Mouse (Mus musculus) lung, embryonic 14.5 days (tissue): Measurements from ENCODE around the gene Pxylp1. TPM values are rescaled to one million over a fixed set of nuclear protein-coding genes. Genes with fewer than 3 reads are reported as not detected.

Experiments used
- ATAC-seq: fragments of 200-750 bp; cut with Nextera tagmentation; 2 replicates; pipeline ENCODE4 v1.8.0; 2017; ENCODE audit warnings: mild to moderate bottlenecking, moderate TSS enrichment, moderate library complexity; ENCODE audit not compliant: insufficient read depth
- DNase-seq: peaks from one replicate; pipeline ENCODE4 v3.0.0-alpha.2; 2015
- H3K27ac ChIP-seq: fragments of 300-500 bp; sonication (generic); 2 replicates; pipeline ENCODE4 v1.5.1; 2014; ENCODE audit warnings: low read depth, mild to moderate bottlenecking, moderate library complexity
- H3K27me3 ChIP-seq: fragments of 300-500 bp; sonication (generic); 2 replicates; pipeline ENCODE4 v1.6.1; 2014; ENCODE audit warnings: low read length, control low read depth; ENCODE audit not compliant: insufficient read depth
- H3K36me3 ChIP-seq: fragments of 300-500 bp; sonication (generic); 2 replicates; pipeline ENCODE4 v1.6.1; 2014; ENCODE audit warnings: control low read depth; ENCODE audit not compliant: insufficient read depth
- H3K4me1 ChIP-seq: fragments of 300-500 bp; sonication (generic); 2 replicates; pipeline ENCODE4 v1.6.1; 2014; ENCODE audit warnings: antibody characterized with exemption, control low read depth; ENCODE audit not compliant: insufficient read depth
- H3K4me2 ChIP-seq: fragments of 300-500 bp; sonication (generic); 2 replicates; pipeline ENCODE4 v1.6.1; 2014; ENCODE audit warnings: mild to moderate bottlenecking
- H3K4me3 ChIP-seq: fragments of 300-500 bp; sonication (generic); 2 replicates; pipeline ENCODE4 v1.5.1; 2014; ENCODE audit warnings: low read depth, low read length
- H3K9ac ChIP-seq: fragments of 300-500 bp; sonication (generic); 2 replicates; pipeline ENCODE4 v1.6.1; 2014
- H3K9me3 ChIP-seq: fragments of 300-500 bp; sonication (generic); 2 replicates; pipeline ENCODE4 v1.6.1; 2016; ENCODE audit warnings: low read depth, low read length, control low read depth
- CTCF ChIP-seq: IDR thresholded peaks from 2 replicates; pipeline ENCODE4 v1.5.1; 2016; ENCODE audit warnings: antibody characterized with exemption, low read depth
- WGBS: fragments of 180-500 bp; shearing (Covaris S2); extraction: QIAGEN DNeasy Blood & Tissue Kit; methylation state at CpG from one replicate; pipeline ENCODE4 v1.1.7; 2014; 5-methylcytosine and 5-hydroxymethylcytosine counted together
- polyA plus RNA-seq: library from polyadenylated mRNA; unstranded; fragments of >200 nt; fragmentation: Nextera tagmentation; extraction: Ambion mirVana; gene quantifications from 2 replicates; pipeline ENCODE4 v1.2.1, GENCODE M21; 2014

Gene Pxylp1
- polyA plus RNA-seq, 1 experiment from 2014 or later = 17.4 TPM

DNA sequence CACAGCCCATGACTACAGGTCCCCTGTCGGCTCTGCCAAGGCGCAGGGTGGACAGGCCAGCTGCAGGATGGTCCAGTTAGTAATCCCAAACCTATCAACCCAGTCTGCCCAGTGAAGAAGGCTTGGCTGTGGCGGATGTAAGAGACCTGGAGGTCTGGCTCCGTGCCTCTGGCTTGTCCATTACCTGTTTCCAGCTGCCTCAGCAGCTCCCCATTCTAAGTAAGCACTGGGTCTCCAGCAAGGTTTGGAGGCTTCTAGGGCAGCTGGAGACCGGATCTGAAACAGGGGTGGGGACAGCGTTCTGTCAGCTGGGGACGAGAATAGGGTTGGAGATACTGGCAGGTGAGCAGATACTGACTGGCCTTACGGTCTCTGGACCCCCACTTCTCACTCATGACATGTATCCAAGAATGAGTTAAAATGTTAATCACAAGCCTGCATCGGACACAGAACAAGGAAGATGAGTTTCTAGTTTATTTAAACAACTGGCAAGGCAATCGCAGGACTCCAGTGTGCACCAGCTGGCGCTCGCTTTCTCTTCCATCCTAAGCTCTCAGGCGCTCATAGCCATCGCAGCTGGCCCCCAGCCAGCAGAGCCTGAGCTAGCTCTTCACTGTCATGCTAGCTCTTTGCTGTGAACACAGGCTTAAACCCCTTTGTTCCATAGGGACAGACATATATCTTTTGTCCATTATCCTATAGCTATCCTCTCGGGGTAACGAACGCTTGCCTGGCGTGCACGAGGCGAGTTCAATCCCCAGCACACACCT is 9.8 kb downstream of the Pxylp1 start:
- H3K4me3 ChIP-seq = no peak overlapping the region
- no peak overlapping the region for H3K27ac ChIP-seq
- DNase-seq (peak; percentile 76), ATAC-seq (peak; percentile 41; the same call in 1 of the 2 replicates)
- 67% methylated on average over 20 of the region's 20 CpGs for WGBS
- no peak for TF ChIP-seq CTCF
- no peak overlapping the region for H3K9ac ChIP-seq
- H3K4me2 ChIP-seq = no peak overlapping the region
- no peaks in the 10 kb centered on the region for H3K9me3 ChIP-seq
- peaks cover 3% of the 10 kb centered on the region for H3K27me3 ChIP-seq
- no peaks in the 10 kb centered on the region for H3K36me3 ChIP-seq
- H3K4me1 ChIP-seq = peaks cover 4% of the 10 kb centered on the region; the same call in 1 of the 2 replicates

DNA sequence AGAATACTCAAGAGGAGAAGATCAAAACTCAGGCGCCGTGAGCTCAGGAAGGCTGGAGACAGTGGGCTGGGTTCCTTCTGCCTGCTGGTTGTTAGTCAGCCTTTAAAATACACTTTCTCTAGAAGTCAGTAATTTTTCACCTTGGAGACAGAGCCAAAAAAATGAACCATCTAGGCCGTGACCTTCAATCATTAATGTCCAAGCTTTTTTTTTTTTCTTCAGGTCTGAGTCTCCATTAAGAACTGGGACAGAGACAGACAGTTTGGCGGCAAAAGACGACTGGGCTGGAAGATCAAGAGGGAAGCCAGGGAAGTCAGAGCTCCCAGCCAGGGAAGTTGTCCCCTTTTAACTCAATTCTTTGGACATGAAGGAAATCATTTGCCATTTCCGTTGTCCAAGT is 10.6 kb downstream of the Pxylp1 start:
- peaks cover 4% of the 10 kb centered on the region; the same call in 1 of the 2 replicates for H3K4me1 ChIP-seq
- no peak overlapping the region for H3K4me2 ChIP-seq
- H3K27me3 ChIP-seq = no peaks in the 10 kb centered on the region
- TF ChIP-seq CTCF = no peak
- H3K27ac ChIP-seq = no peak overlapping the region
- no peak overlapping the region for H3K4me3 ChIP-seq
- no peaks in the 10 kb centered on the region for H3K36me3 ChIP-seq
- ATAC-seq = no peak
- no peak for DNase-seq
- H3K9ac ChIP-seq = no peak overlapping the region
- WGBS = 47% methylated on average over 6 of the region's 6 CpGs
- no peaks in the 10 kb centered on the region for H3K9me3 ChIP-seq

DNA sequence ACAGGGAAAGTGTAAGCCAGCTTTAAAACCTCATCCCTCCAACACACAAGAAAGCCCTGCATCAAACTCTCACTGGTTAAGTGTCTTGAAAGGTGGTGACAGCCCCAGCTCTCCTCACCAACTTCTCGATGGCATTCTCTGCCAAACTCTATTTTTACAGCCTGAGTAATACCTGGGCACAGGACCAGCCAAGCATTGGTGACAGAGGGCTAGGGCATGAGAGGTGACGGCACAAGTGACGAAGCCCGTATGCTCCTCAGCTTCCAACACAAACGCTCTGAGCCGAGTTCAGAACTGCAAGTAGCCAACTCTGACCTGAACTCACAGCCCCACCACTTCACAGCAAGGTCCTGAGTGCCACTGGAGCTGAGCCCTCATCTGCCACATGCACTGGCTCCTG is 13.4 kb downstream of the Pxylp1 start:
- Histone ChIP-seq H3K36me3 (no peaks in the 10 kb centered on the region), H3K9me3 (no peaks in the 10 kb centered on the region), H3K27me3 (no peaks in the 10 kb centered on the region), H3K4me1 (peaks cover 9% of the 10 kb centered on the region; the same call in 1 of the 2 replicates), H3K9ac (no peak overlapping the region), H3K27ac (no peak overlapping the region), H3K4me2 (no peak overlapping the region), H3K4me3 (no peak overlapping the region)
- 66% methylated on average over 6 of the region's 6 CpGs for WGBS
- TF ChIP-seq CTCF = no peak
- DNase-seq (no peak), ATAC-seq (no peak)

DNA sequence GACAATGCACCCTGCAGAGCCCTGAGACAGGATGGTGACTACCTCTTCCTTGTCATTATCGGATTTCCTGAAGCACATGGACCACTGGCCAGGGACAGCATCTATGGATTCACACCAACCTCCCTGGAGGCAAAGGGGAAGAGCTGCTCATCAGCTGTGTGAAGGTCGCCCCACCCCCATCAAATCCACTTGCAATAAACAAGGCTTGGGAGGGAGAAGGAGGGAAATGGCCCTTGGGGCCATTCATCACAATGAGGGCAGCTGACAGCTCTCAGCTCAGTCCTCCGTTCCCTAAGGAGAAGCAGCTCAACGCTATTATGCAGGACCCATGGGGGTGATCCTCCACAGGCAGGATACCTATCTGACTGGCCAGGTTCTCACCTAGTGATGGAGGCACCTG is 14.0 kb downstream of the Pxylp1 start:
- H3K27ac ChIP-seq = no peak overlapping the region
- ATAC-seq = no peak
- no peaks in the 10 kb centered on the region for H3K9me3 ChIP-seq
- H3K27me3 ChIP-seq = no peaks in the 10 kb centered on the region
- 39% methylated on average over 4 of the region's 4 CpGs for WGBS
- DNase-seq = no peak
- H3K4me2 ChIP-seq = no peak overlapping the region
- no peak overlapping the region for H3K4me3 ChIP-seq
- peaks cover 9% of the 10 kb centered on the region; the same call in 1 of the 2 replicates for H3K4me1 ChIP-seq
- no peak for TF ChIP-seq CTCF
- H3K36me3 ChIP-seq = no peaks in the 10 kb centered on the region
- H3K9ac ChIP-seq = no peak overlapping the region

DNA sequence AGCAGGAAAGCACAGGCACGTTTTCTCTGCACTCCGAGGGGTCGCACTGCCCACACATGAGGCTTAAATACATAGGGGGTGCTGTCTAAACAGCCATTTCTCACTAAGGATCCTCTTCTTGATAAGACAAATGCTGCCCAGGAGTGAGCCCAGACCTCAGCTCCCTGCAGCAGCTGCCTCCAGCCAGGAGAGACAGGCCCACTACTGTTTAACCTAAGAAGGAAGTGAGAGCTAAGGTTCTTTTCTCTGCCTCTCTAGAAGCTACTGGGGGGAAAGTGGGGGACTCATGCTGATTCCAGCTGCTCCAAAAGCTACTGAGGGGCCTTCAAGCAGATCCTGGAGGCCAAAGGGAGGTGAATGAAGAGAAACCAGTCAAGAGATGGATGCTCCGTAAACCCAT is 16.8 kb downstream of the Pxylp1 start:
- ATAC-seq (no peak), DNase-seq (no peak)
- peaks cover 5% of the 10 kb centered on the region; the same call in 1 of the 2 replicates for H3K4me1 ChIP-seq
- H3K27me3 ChIP-seq = no peaks in the 10 kb centered on the region
- no peaks in the 10 kb centered on the region for H3K36me3 ChIP-seq
- WGBS = 31% methylated on average over 4 of the region's 4 CpGs
- H3K4me2 ChIP-seq = no peak overlapping the region
- H3K9me3 ChIP-seq = peaks cover 2% of the 10 kb centered on the region; the same call in 1 of the 2 replicates
- no peak overlapping the region for H3K9ac ChIP-seq
- TF ChIP-seq CTCF = no peak
- no peak overlapping the region for H3K4me3 ChIP-seq
- H3K27ac ChIP-seq = no peak overlapping the region

DNA sequence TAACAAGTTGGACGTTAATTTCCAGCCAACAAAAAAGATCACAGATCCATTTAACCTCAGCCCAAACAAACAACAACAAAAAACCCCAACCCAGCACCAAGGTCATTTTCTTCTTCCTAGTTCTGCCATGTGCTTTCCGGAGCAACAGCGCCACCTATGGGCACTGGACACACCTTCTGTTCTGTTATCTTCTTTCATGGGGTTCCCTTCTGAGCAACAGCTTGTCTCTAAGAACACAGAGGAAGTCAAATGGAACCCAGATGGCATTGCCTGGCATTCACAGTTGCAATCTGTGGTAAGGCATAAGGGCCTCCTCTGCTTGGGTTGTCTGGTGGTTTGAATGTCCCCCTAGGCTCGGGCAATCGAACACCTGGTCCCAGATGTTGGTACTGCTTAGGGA is 19.4 kb downstream of the Pxylp1 start:
- TF ChIP-seq CTCF = peak; percentile 51
- Histone ChIP-seq H3K27me3 (no peaks in the 10 kb centered on the region), H3K4me1 (peaks cover 5% of the 10 kb centered on the region; the same call in 1 of the 2 replicates), H3K9ac (no peak overlapping the region), H3K27ac (no peak overlapping the region), H3K9me3 (peaks cover 3% of the 10 kb centered on the region; the same call in 1 of the 2 replicates), H3K4me2 (no peak overlapping the region), H3K4me3 (no peak overlapping the region), H3K36me3 (no peaks in the 10 kb centered on the region)
- WGBS = 70% methylated on average over 5 of the region's 5 CpGs
- no peak for ATAC-seq
- DNase-seq = peak; percentile 36

DNA sequence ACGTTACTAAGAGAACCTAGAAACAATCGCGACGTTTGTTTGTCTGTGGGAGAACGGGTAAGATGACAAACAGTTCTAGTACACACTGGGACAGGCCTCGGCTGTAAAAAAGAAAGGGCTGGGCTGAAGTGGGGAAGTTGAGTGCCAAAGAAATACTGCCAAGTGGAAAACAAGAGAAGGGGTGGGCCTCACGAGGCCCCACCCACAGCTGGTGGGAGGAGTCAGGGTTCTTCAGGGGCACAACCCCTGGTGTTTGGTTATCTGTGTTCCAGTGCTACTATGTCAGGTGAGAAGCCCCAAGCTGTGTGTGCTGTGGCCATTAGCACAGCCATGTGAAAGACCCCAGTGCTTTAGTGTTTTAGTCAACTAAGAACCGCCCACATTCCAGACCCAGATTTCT is 22.4 kb downstream of the Pxylp1 start:
- H3K9ac ChIP-seq = no peak overlapping the region
- ATAC-seq (peak; percentile 53), DNase-seq (no peak)
- H3K27me3 ChIP-seq = no peaks in the 10 kb centered on the region
- no peak for TF ChIP-seq CTCF
- no peaks in the 10 kb centered on the region for H3K36me3 ChIP-seq
- H3K9me3 ChIP-seq = peaks cover 3% of the 10 kb centered on the region; the same call in 1 of the 2 replicates
- WGBS = 47% methylated on average over 8 of the region's 8 CpGs
- no peak overlapping the region for H3K4me3 ChIP-seq
- no peak overlapping the region for H3K27ac ChIP-seq
- no peaks in the 10 kb centered on the region for H3K4me1 ChIP-seq
- H3K4me2 ChIP-seq = no peak overlapping the region
